Mouse (Mus musculus) lung, postnatal 14 days (tissue): Measurements from ENCODE around the gene L3mbtl2.
"Not testable (repeated sequence)": the region's sequence is repeated elsewhere in the genome, so short reads cannot be mapped to it uniquely, and the experiment has no call there.

Experiments used
- DNase-seq: peaks from one replicate; pipeline ENCODE4 v3.0.0; 2021

Gene L3mbtl2

GRCm38 (mm10) chr15:81663697-81664561, at the start of gene L3mbtl2:
Gene L3mbtl2, plus strand, starts transcription at chr15:81663889.
- DNase-seq: peak; percentile 92

DNA sequence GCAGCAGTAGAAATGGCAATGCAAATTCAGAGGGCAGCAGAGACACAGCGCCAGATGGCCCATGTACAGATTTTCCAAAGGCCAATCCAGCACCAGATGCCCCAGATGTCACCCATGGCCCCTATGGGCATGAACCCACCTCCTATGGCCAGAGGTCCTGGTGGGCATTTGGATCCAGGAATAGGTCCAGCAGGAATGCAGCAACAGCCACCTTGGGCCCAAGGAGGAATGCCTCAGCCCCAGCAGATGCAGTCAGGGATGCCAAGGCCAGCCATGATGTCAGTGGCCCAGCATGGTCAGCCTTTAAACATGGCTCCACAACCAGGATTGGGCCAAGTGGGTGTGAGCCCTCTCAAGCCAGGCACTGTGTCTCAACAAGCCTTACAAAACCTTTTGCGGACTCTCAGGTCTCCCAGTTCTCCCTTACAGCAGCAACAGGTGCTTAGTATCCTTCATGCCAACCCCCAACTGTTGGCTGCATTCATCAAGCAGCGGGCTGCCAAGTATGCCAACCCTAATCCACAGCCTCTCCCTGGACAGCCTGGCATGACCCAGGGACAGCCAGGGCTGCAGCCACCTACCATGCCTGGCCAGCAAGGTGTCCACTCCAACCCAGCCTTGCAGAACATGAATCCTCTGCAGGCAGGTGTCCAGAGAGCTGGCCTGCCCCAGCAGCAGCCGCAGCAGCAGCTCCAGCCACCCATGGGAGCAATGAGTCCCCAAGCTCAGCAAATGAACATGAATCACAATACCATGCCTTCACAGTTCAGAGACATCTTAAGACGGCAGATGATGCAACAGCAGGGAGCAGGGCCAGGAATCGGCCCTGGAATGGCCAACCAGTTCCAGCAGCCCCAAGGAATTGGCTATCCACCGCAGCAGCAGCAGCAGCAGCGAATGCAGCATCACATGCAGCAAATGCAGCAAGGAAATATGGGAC, 13.9 kb upstream of the L3mbtl2 start:
- no peak for DNase-seq

GRCm38 (mm10) chr15:81650636-81651035, 13.1 kb upstream of the L3mbtl2 start:
- no peak for DNase-seq

- DNase-seq: no peak
Observed at GRCm38 (mm10) chr15:81661701-81662100, 2.0 kb upstream of the L3mbtl2 start.

- DNase-seq: no peak
Observed at GRCm38 (mm10) chr15:81663281-81663680, 408 bp upstream of the L3mbtl2 start.

DNA sequence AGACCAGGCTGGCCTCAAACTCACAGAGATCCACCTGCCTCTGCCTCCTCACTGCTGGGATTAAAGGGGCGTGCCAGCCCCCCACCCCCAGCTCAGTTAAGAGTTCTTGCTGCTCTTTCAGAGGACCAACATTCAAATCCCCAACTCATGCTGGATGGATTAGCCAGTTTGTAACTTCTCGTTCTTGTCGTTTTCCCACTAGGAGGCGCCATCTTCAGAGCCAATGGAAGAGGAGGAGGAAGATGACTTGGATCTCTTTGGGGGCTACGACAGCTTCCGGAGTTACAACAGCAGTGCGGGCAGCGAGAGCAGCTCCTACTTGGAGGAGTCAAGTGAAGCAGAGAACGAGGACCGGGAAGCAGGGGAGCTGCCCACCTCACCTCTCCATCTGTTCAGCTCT, 3.3 kb downstream of the L3mbtl2 start:
- DNase-seq: no peak

DNA sequence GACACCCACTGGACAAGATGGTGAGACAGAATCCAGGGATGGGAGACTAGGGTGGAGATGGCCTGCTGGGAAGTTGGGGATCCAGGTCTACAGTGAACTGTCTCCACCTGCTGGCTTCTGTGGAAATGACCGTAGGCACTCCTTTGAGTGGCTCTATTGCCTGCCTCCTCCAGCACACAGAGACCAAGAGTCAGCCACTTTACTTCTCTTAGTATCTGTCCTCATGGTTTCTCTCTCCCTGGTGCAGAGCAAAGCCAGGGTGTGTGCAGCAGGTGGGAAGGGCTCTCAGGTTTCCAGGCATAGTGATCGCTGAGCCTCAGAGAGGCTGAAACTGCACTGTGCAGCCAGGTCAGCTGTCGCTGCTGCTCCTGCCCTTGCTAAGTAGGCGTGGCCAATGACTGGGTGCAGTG, 6.5 kb downstream of the L3mbtl2 start:
- peak; percentile 37 for DNase-seq

- DNase-seq: no peak
Observed at GRCm38 (mm10) chr15:81676637-81677036, 12.9 kb downstream of the L3mbtl2 start.

DNA sequence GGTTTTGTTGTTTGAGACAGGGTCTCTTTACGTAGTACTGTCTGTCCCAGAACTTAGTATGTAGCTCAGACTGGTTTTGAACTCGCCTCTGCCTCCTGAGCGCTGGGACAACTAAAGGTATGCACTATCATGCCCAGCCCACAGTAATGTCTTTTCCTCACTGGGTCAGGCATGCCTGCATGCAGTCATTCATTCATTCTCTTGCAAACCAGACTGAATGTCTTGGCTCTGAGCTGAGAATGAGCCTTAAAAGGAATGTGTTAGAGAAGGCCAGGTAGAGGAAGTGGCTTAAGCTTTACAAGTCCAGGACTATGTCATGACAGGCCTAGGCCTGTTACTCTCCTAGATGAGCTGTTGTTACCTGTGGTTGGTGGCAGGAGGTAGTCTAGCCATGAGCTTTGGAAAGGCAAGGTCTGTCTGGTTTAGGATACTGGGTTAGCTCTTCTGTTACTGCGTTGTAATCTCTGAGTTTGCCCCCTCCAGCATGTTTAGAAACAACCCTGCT, 16.7 kb downstream of the L3mbtl2 start:
- DNase-seq: no peak

- DNase-seq: no peak
Observed at GRCm38 (mm10) chr15:81693366-81693966, 29.8 kb downstream of the L3mbtl2 start.

GRCm38 (mm10) chr15:81693967-81694881, 30.5 kb downstream of the L3mbtl2 start:
- peak; percentile 87 for DNase-seq

GRCm38 (mm10) chr15:81694891-81695290, 31.2 kb downstream of the L3mbtl2 start:
- no peak for DNase-seq

GRCm38 (mm10) chr15:81697175-81697574, 33.5 kb downstream of the L3mbtl2 start, which contains the start of gene Chadl:
Gene Chadl, minus strand, starts transcription at chr15:81697287.
- DNase-seq: no peak

DNA sequence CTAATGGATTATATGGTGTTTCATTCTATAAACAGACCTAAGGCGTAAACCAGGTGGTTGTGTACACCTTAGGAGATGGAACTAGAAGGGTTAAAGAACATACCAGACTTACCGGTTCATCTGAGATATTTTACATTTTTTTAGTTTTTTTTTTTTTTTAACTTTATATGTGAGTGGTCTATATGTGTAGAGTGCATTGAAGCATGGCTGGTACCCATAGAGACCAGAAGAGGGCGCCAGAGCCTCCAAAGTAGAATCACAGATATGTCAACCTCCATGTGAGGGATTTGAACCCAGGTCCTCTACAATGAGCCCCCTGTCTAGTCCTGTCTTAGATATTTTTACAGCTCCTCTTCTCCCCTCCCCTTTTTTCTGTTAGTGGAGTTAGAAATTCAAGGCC, 34.2 kb downstream of the L3mbtl2 start:
- peak; percentile 33 for DNase-seq

DNA sequence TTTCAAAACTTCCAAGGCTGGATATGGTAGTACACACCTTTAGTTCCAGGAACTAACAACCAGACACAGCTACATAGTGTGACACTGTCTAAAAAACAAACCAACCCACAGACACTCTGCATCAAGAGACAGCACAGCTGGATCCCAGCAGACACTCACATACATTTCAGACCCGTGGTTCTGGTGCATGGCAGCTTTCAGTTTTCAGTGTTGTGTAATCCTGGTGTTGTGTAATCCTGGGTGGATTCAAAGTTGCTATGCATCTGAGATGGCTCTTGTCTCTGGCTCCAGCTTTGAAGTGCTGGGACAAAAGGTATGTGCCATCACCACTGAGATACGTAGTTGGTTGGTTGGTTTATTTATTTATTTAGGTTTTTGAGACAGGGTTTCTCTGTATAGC, 34.8 kb downstream of the L3mbtl2 start:
- DNase-seq: no peak

DNA sequence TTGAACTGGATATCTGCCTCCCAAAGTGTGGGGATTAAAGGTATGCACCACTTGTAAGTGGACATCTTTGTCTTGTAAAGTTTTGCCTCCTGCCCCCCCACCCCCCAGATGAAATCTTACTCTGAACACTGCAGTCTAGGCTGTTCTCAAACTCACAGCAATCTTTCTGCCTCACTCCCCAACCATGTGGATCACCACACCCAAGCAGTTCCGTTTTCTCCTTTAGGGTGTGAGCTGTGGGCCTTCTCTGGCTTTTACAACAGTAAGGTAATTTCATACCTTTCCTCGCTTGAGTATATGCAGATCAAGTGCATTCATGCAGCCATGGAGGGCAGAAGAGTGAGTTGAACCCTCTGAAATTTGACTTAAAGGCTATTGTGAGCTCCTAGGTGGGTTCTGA, 36.5 kb downstream of the L3mbtl2 start:
- DNase-seq: no peak

- DNase-seq: no peak
Observed at GRCm38 (mm10) chr15:81700601-81701000, 36.9 kb downstream of the L3mbtl2 start.

- not testable (repeated sequence) for DNase-seq
Observed at GRCm38 (mm10) chr15:81701350-81701749, 37.7 kb downstream of the L3mbtl2 start.

GRCm38 (mm10) chr15:81702306-81703093, 38.8 kb downstream of the L3mbtl2 start:
- DNase-seq: no peak

GRCm38 (mm10) chr15:81703094-81703489, 39.4 kb downstream of the L3mbtl2 start:
- DNase-seq: no peak

- no peak for DNase-seq
Observed at GRCm38 (mm10) chr15:81708991-81709390, 45.3 kb downstream of the L3mbtl2 start.
